Mouse (Mus musculus) liver, adult 2 months (tissue): ENCODE measurements at regions not wholly inside any gene's neighbourhood (a gene's known extent, or its start where the extent isn't known, plus 50 kb on each side); places are given as distances from the start of the nearest gene placed in this dataset.

Experiments
- CTCF ChIP-seq: fragments of 200-500 bp; IDR thresholded peaks from 2 replicates; pipeline ENCODE4 v1.5.1; 2011; ENCODE audit warnings: low read depth, low read length, control low read depth
- POLR2A ChIP-seq: fragments of 200-500 bp; IDR thresholded peaks from 2 replicates; pipeline ENCODE4 v1.6.1; 2011; ENCODE audit warnings: low read length, control low read depth; ENCODE audit not compliant: insufficient read depth; ENCODE audit errors: extremely low read depth

GRCm38 (mm10) chr1:184491252-184491651, 241.2 kb downstream of the Hlx start:
- TF ChIP-seq CTCF (no peak), POLR2A (no peak)
